Mouse (Mus musculus): Measurements from ENCODE around the gene Josd1. TPM values are rescaled to one million over a fixed set of nuclear protein-coding genes. Genes with fewer than 3 reads are reported as not detected.
"Not testable (repeated sequence)": the region's sequence is repeated elsewhere in the genome, so short reads cannot be mapped to it uniquely, and the experiment has no call there.

Gene Josd1
- polyA plus RNA-seq, 1 experiment from 2014 or later = 9.4 TPM

GRCm38 (mm10) chr15:79684616-79685015 is 3.1 kb downstream of the Josd1 start:
- 0 out of 2 replicates have a peak overlapping the region, but pooled peaks have one; percentile 16 for H3K4me3 ChIP-seq (ENCODE audit: low read depth, low read length)
- ATAC-seq = no peak
- H3K36me3 ChIP-seq (ENCODE audit: control insufficient read depth, insufficient read depth) = no peaks in the 10 kb centered on the region
- no peaks in the 10 kb centered on the region for H3K27me3 ChIP-seq (replicated peaks; ENCODE audit: control insufficient read depth, insufficient read depth, low read length)
- no peak overlapping the region for H3K9ac ChIP-seq (ENCODE audit: low read depth, low read length)
- H3K4me2 ChIP-seq (replicated peaks; ENCODE audit: low read depth) = peak overlapping the region; percentile 88
- no peak for TF ChIP-seq CTCF (IDR thresholded peaks at IDR 0.05; ENCODE audit: low read depth)
- no peaks in the 10 kb centered on the region for H3K9me3 ChIP-seq (ENCODE audit: control insufficient read depth)
- WGBS = 80% methylated on average over 6 of the region's 6 CpGs
- peaks cover 17% of the 10 kb centered on the region for H3K4me1 ChIP-seq (replicated peaks; ENCODE audit: control insufficient read depth, insufficient read depth, low read length)
- H3K27ac ChIP-seq (ENCODE audit: low read depth, low read length) = no peak overlapping the region

GRCm38 (mm10) chr15:79683707-79684465 is 3.8 kb downstream of the Josd1 start:
- no peak for TF ChIP-seq CTCF (IDR thresholded peaks at IDR 0.05; ENCODE audit: low read depth)
- H3K27me3 ChIP-seq (replicated peaks; ENCODE audit: control insufficient read depth, insufficient read depth, low read length) = no peaks in the 10 kb centered on the region
- no peaks in the 10 kb centered on the region for H3K36me3 ChIP-seq (ENCODE audit: control insufficient read depth, insufficient read depth)
- H3K27ac ChIP-seq (ENCODE audit: low read depth, low read length) = peak overlapping the region; percentile 68
- peak overlapping the region; percentile 88 for H3K4me2 ChIP-seq (replicated peaks; ENCODE audit: low read depth)
- no peak for ATAC-seq
- H3K4me3 ChIP-seq (ENCODE audit: low read depth, low read length) = no peak overlapping the region
- H3K9me3 ChIP-seq (ENCODE audit: control insufficient read depth) = no peaks in the 10 kb centered on the region
- WGBS = 50% methylated on average over 19 of the region's 19 CpGs
- H3K4me1 ChIP-seq (replicated peaks; ENCODE audit: control insufficient read depth, insufficient read depth, low read length) = peaks cover 17% of the 10 kb centered on the region
- H3K9ac ChIP-seq (ENCODE audit: low read depth, low read length) = 0 out of 2 replicates have a peak overlapping the region, but pooled peaks have one; percentile 34

- WGBS = 46% methylated on average over 6 of the region's 6 CpGs
- Histone ChIP-seq H3K4me2 (replicated peaks; ENCODE audit: low read depth) (peak overlapping the region; percentile 40), H3K4me3 (ENCODE audit: low read depth, low read length) (no peak overlapping the region), H3K9me3 (ENCODE audit: control insufficient read depth) (no peaks in the 10 kb centered on the region), H3K4me1 (replicated peaks; ENCODE audit: control insufficient read depth, insufficient read depth, low read length) (peaks cover 17% of the 10 kb centered on the region), H3K9ac (ENCODE audit: low read depth, low read length) (0 out of 2 replicates have a peak overlapping the region, but pooled peaks have one; percentile 26), H3K27me3 (replicated peaks; ENCODE audit: control insufficient read depth, insufficient read depth, low read length) (no peaks in the 10 kb centered on the region), H3K27ac (ENCODE audit: low read depth, low read length) (no peak overlapping the region; the same call in 1 of the 2 replicates), H3K36me3 (ENCODE audit: control insufficient read depth, insufficient read depth) (no peaks in the 10 kb centered on the region)
- no peak for TF ChIP-seq CTCF (IDR thresholded peaks at IDR 0.05; ENCODE audit: low read depth)
- ATAC-seq = peak; percentile 28
Observed at GRCm38 (mm10) chr15:79683146-79683545, 4.6 kb downstream of the Josd1 start.

- H3K9me3 ChIP-seq (ENCODE audit: control insufficient read depth) = no peaks in the 10 kb centered on the region
- H3K27ac ChIP-seq (ENCODE audit: low read depth, low read length) = 0 out of 2 replicates have a peak overlapping the region, but pooled peaks have one; percentile 21
- peaks cover 1% of the 10 kb centered on the region; the same call in 1 of the 2 replicates for H3K36me3 ChIP-seq (ENCODE audit: control insufficient read depth, insufficient read depth)
- peak; percentile 34; the same call in 1 of the 2 replicates for ATAC-seq
- TF ChIP-seq CTCF (IDR thresholded peaks at IDR 0.05; ENCODE audit: low read depth) = no peak
- H3K4me2 ChIP-seq (replicated peaks; ENCODE audit: low read depth) = no peak overlapping the region
- no peak overlapping the region for H3K9ac ChIP-seq (ENCODE audit: low read depth, low read length)
- 78% methylated on average over 4 of the region's 4 CpGs for WGBS
- H3K27me3 ChIP-seq (replicated peaks; ENCODE audit: control insufficient read depth, insufficient read depth, low read length) = no peaks in the 10 kb centered on the region
- H3K4me3 ChIP-seq (ENCODE audit: low read depth, low read length) = no peak overlapping the region
- H3K4me1 ChIP-seq (replicated peaks; ENCODE audit: control insufficient read depth, insufficient read depth, low read length) = peaks cover 17% of the 10 kb centered on the region
Observed at GRCm38 (mm10) chr15:79681973-79682372, 5.7 kb downstream of the Josd1 start.

DNA sequence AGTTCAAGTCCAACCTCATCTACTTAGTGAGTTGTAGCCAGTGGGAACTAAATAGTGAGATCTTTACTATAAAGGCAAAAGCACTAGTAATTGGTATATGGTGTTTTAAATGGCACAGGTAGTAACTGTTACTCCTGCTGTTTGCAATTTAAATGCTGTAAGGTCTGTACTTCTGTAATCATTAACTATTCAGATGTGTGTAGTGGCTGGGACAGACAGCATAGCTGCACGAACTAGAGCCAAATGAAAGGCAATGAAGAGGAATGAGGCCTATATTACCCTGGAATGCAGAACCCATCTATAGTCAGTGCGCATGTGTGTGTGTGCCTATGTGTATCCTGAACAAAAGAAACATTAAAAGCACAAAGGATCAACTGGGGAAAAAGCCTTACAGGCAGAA is 9.8 kb downstream of the Josd1 start:
- Histone ChIP-seq H3K4me3 (ENCODE audit: low read depth, low read length) (no peak overlapping the region), H3K9me3 (ENCODE audit: control insufficient read depth) (no peaks in the 10 kb centered on the region), H3K4me2 (replicated peaks; ENCODE audit: low read depth) (no peak overlapping the region), H3K36me3 (ENCODE audit: control insufficient read depth, insufficient read depth) (peaks cover 38% of the 10 kb centered on the region), H3K4me1 (replicated peaks; ENCODE audit: control insufficient read depth, insufficient read depth, low read length) (peaks cover 3% of the 10 kb centered on the region; the same call in 1 of the 2 replicates), H3K27ac (ENCODE audit: low read depth, low read length) (no peak overlapping the region), H3K9ac (ENCODE audit: low read depth, low read length) (no peak overlapping the region), H3K27me3 (replicated peaks; ENCODE audit: control insufficient read depth, insufficient read depth, low read length) (no peaks in the 10 kb centered on the region)
- no peak for ATAC-seq
- WGBS = 55% methylated on average over 2 of the region's 2 CpGs
- no peak for TF ChIP-seq CTCF (IDR thresholded peaks at IDR 0.05; ENCODE audit: low read depth)

- H3K9ac ChIP-seq (ENCODE audit: low read depth, low read length) = not testable (repeated sequence)
- H3K36me3 ChIP-seq (ENCODE audit: control insufficient read depth, insufficient read depth) = peaks cover 38% of the 10 kb centered on the region
- 62% methylated on average over 11 of the region's 11 CpGs for WGBS
Observed at GRCm38 (mm10) chr15:79671828-79672348, 15.8 kb downstream of the Josd1 start.

More at GRCm38 (mm10) chr15:79671828-79672348, 15.8 kb downstream of the Josd1 start:
- peak overlapping the region; percentile 81 for H3K4me2 ChIP-seq (replicated peaks; ENCODE audit: low read depth)
- H3K4me1 ChIP-seq (replicated peaks; ENCODE audit: control insufficient read depth, insufficient read depth, low read length); H3K27ac ChIP-seq (ENCODE audit: low read depth, low read length); H3K9me3 ChIP-seq (ENCODE audit: control insufficient read depth); ATAC-seq; H3K27me3 ChIP-seq (replicated peaks; ENCODE audit: control insufficient read depth, insufficient read depth, low read length): not testable (repeated sequence)
- H3K4me3 ChIP-seq (ENCODE audit: low read depth, low read length) = peak overlapping the region; percentile 88; the same call in 1 of the 2 replicates
